Mouse (Mus musculus) ovary, adult 18-20 months (tissue): Measurements from ENCODE around the gene Gal3st2.
"Not testable (repeated sequence)": the region's sequence is repeated elsewhere in the genome, so short reads cannot be mapped to it uniquely, and the experiment has no call there.

Experiments
- DNase-seq: peaks from one replicate; pipeline ENCODE4 v3.0.0; 2022; ENCODE audit warnings: low spot score, mixed read lengths

Gene Gal3st2

GRCm38 (mm10) chr1:93871594-93872105 lies 10.5 kb downstream of the Gal3st2 start:
- not testable (repeated sequence) for DNase-seq

GRCm38 (mm10) chr1:93874405-93874804 lies 13.3 kb downstream of the Gal3st2 start:
- DNase-seq = not testable (repeated sequence)

GRCm38 (mm10) chr1:93881778-93882177 lies 20.7 kb downstream of the Gal3st2 start:
- not testable (repeated sequence) for DNase-seq

- not testable (repeated sequence) for DNase-seq
Measured at GRCm38 (mm10) chr1:93890936-93891335, 29.8 kb downstream of the Gal3st2 start.

- not testable (repeated sequence) for DNase-seq
Measured at GRCm38 (mm10) chr1:93897395-93897794, 36.3 kb downstream of the Gal3st2 start.

GRCm38 (mm10) chr1:93901291-93901690 lies 40.2 kb downstream of the Gal3st2 start:
- DNase-seq = peak; percentile 62

GRCm38 (mm10) chr1:93906690-93907089 lies 45.6 kb downstream of the Gal3st2 start:
- DNase-seq = not testable (repeated sequence)

GRCm38 (mm10) chr1:93908977-93909586 lies 48.0 kb downstream of the Gal3st2 start:
- not testable (repeated sequence) for DNase-seq

GRCm38 (mm10) chr1:93911877-93912276 lies 50.8 kb downstream of the Gal3st2 start:
- DNase-seq = not testable (repeated sequence)

- DNase-seq = not testable (repeated sequence)
Measured at GRCm38 (mm10) chr1:93917160-93917559, 56.1 kb downstream of the Gal3st2 start.

- DNase-seq = not testable (repeated sequence)
Measured at GRCm38 (mm10) chr1:93918011-93918410, 56.9 kb downstream of the Gal3st2 start, which contains the start of gene Gal3st2b. TSS of gene Gal3st2b (plus strand) at chr1:93918311.

GRCm38 (mm10) chr1:93918775-93919174 lies 57.7 kb downstream of the Gal3st2 start:
- DNase-seq = not testable (repeated sequence)

GRCm38 (mm10) chr1:93919321-93919720 lies 58.2 kb downstream of the Gal3st2 start:
- not testable (repeated sequence) for DNase-seq

GRCm38 (mm10) chr1:93922609-93923008 lies 61.5 kb downstream of the Gal3st2 start:
- not testable (repeated sequence) for DNase-seq

GRCm38 (mm10) chr1:93923098-93923497 lies 62.0 kb downstream of the Gal3st2 start:
- DNase-seq = not testable (repeated sequence)
